Mouse (Mus musculus) cerebellum, adult 2 months (tissue): ENCODE data around the gene Caln1.
A peak's percentile ranks its signal among the peaks of the same experiment; 100 is the strongest.

Source experiments
- CTCF ChIP-seq: fragments of 200-500 bp; IDR thresholded peaks from 2 replicates; pipeline ENCODE4 v1.5.1; 2011; ENCODE audit warnings: low read depth, mild to moderate bottlenecking, control low read depth, low read length, moderate library complexity, borderline replicate concordance; ENCODE audit not compliant: insufficient read depth
- POLR2A ChIP-seq: fragments of 200-500 bp; IDR thresholded peaks from 2 replicates; pipeline ENCODE4 v1.6.1; 2011; ENCODE audit warnings: low read length, control low read depth, borderline replicate concordance; ENCODE audit not compliant: insufficient read depth

DNA sequence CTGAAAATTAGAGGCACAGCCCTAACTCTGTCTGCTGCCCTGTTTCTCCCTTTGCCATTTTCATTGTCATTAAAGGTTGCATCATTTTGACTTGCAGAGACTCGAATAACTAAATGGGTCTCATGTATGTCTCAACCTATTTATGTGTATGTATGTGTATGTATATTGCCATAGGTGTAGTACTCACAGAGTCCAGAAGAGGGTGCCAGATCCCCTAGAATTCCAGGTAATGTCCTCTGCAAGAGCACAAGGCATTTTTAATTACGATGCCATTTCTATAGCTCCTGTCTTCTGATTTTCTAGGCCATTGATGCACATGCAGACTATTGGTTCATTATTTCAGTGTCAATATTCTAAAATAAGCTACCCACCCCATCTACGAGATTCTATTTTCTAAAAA lies 388.3 kb downstream of the Caln1 start:
- no peak for TF ChIP-seq POLR2A
- peak; percentile 11; the same call in 1 of the 2 replicates for TF ChIP-seq CTCF
